Mouse (Mus musculus) C2C12 (cell line): ENCODE data around the gene Acot8.

Experiments used
- CTCF ChIP-seq: IDR thresholded peaks from one replicate; pipeline ENCODE4 v1.5.1; 2011; ENCODE audit not compliant: control insufficient read depth, insufficient read depth, insufficient read length
- USF1 ChIP-seq: IDR thresholded peaks from one replicate; pipeline ENCODE4 v1.6.1; 2011; ENCODE audit warnings: low read depth, mild to moderate bottlenecking, control low read depth, moderate library complexity

GRCm38 (mm10) chr2:164746693-164747092 is 58.0 kb downstream of the Acot8 start:
- TF ChIP-seq USF1, result no peak
- TF ChIP-seq CTCF, result no peak
